Mouse (Mus musculus) ES-Bruce4 (cell line): Measurements from ENCODE around the gene Gm5475. TPM values are rescaled to one million over a fixed set of nuclear protein-coding genes. Genes with fewer than 3 reads are reported as not detected.

Experiments
- H3K27ac ChIP-seq: 2 replicates; pipeline ENCODE4 v1.5.1; 2012; ENCODE audit warnings: low read length, inconsistent platforms; ENCODE audit not compliant: insufficient read depth
- H3K27me3 ChIP-seq: 2 replicates; pipeline ENCODE4 v1.6.1; 2012; ENCODE audit warnings: mild to moderate bottlenecking, low read length, inconsistent platforms; ENCODE audit not compliant: control insufficient read depth, poor library complexity, insufficient read depth, severe bottlenecking
- H3K36me3 ChIP-seq: 2 replicates; pipeline ENCODE4 v1.6.1; 2012; ENCODE audit warnings: inconsistent platforms, mild to moderate bottlenecking, low read length, moderate library complexity; ENCODE audit not compliant: control insufficient read depth, poor library complexity, insufficient read depth, severe bottlenecking
- H3K4me1 ChIP-seq: one replicate; pipeline ENCODE4 v1.8.1; 2011; ENCODE audit warnings: low read length; ENCODE audit not compliant: control insufficient read depth, insufficient read depth
- H3K4me3 ChIP-seq: 2 replicates; pipeline ENCODE4 v1.5.1; 2011; ENCODE audit warnings: low read depth, mild to moderate bottlenecking, low read length
- H3K9ac ChIP-seq: 2 replicates; pipeline ENCODE4 v1.6.1; 2012; ENCODE audit warnings: low read depth, mild to moderate bottlenecking, inconsistent platforms; ENCODE audit not compliant: poor library complexity, severe bottlenecking
- H3K9me3 ChIP-seq: replicated peaks from 2 replicates; pipeline ENCODE4 v1.6.1; 2012; ENCODE audit warnings: mild to moderate bottlenecking, low read length, inconsistent platforms; ENCODE audit not compliant: control insufficient read depth, poor library complexity, insufficient read depth, severe bottlenecking
- CTCF ChIP-seq: IDR thresholded peaks from one replicate; pipeline ENCODE4 v1.8.1; 2011; ENCODE audit warnings: low read depth, low read length
- EP300 ChIP-seq: IDR thresholded peaks from 2 replicates; pipeline ENCODE4 v1.6.1; 2011; ENCODE audit warnings: low read depth, low read length; ENCODE audit not compliant: insufficient read depth
- POLR2A ChIP-seq: IDR thresholded peaks from one replicate; pipeline ENCODE4 v1.8.1; 2011; ENCODE audit warnings: low read length; ENCODE audit not compliant: insufficient read depth
- polyA plus RNA-seq: library from polyadenylated mRNA; stranded (reverse); fragments of >200 nt; gene quantifications from 2 replicates; pipeline ENCODE4 v1.2.4, GENCODE M21; 2011; ENCODE audit warnings: low read depth; ENCODE audit not compliant: missing spikeins, insufficient read depth, insufficient read length

Gene Gm5475
- polyA plus RNA-seq, 1 experiment: not detected

DNA sequence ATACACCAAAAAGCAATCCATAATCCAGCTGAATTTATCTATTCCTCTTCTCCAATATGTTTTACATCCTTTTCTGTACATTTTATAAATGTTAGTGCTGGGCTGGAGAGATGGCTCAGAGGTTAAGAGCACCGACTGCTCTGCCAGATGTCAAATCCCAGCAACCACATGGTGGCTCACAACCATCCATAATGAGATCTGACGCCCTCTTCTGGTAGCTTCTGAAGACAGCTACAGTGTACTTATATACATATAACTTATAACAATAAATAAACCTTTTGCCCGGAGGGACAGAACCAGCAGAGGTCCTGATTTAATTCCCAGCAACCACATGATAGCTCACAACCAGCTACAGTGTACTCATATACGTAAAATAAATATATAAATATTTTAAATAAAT lies 26.6 kb downstream of the Gm5475 start:
- Histone ChIP-seq H3K4me1 (no peaks in the 10 kb centered on the region), H3K4me3 (no peak overlapping the region), H3K27ac (no peak overlapping the region), H3K36me3 (no peaks in the 10 kb centered on the region), H3K9ac (no peak overlapping the region), H3K27me3 (no peaks in the 10 kb centered on the region), H3K9me3 (no peaks in the 10 kb centered on the region)
- TF ChIP-seq POLR2A (no peak), EP300 (no peak), CTCF (no peak)

DNA sequence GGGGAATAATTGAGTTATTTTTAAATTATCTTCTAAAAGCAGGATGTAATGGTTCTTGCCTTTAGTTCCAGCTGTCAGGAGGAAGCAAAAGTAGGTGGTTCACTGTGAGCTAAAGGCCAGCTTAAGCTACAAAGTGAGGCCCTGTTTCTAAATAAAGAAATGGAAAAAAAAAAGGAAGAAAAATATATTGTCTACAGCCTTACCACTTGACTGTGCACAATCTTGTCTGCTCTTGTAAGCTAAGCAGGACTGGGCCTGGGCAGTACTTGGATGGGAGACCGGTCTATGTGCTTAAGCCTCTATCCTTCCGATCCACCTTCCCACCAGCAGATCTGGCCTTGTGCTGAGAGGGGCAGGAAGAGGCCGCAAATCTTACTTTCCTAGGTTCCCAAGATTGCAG lies 27.5 kb downstream of the Gm5475 start:
- no peak overlapping the region for H3K27ac ChIP-seq

DNA sequence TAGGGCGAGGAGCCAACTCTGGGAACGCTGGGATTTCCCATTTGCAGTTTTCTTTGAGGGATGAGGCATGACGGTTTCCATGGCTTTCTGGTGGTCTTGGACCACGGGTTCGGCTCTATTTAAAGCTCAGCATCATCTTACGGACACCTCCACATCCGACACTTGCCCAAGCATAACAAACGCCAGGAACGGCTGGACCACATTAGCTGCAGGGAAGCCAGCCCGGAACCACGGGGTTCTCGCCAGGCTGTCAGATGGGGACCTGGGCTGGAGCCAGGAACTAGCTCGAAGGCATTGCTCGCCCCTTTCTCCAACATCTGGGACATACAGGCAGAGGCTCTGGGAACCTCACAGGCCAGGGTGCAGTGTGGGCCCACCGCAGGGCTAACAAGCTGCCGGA lies 29.3 kb downstream of the Gm5475 start:
- no peaks in the 10 kb centered on the region for H3K4me1 ChIP-seq
- H3K27ac ChIP-seq: no peak overlapping the region
- H3K36me3 ChIP-seq: no peaks in the 10 kb centered on the region
- no peak overlapping the region for H3K4me3 ChIP-seq
- TF ChIP-seq EP300 (no peak), CTCF (no peak), POLR2A (no peak)
- H3K9ac ChIP-seq: no peak overlapping the region
- no peaks in the 10 kb centered on the region for H3K27me3 ChIP-seq
- H3K9me3 ChIP-seq: no peaks in the 10 kb centered on the region

More for the DNA sequence above, 27.5 kb downstream of the Gm5475 start:
- TF ChIP-seq EP300: no peak
- no peak for TF ChIP-seq POLR2A
- TF ChIP-seq CTCF: no peak
- H3K9me3 ChIP-seq: no peaks in the 10 kb centered on the region
- no peaks in the 10 kb centered on the region for H3K27me3 ChIP-seq
- no peaks in the 10 kb centered on the region for H3K36me3 ChIP-seq
- H3K4me1 ChIP-seq: no peaks in the 10 kb centered on the region
- H3K9ac ChIP-seq: no peak overlapping the region
- H3K4me3 ChIP-seq: no peak overlapping the region

DNA sequence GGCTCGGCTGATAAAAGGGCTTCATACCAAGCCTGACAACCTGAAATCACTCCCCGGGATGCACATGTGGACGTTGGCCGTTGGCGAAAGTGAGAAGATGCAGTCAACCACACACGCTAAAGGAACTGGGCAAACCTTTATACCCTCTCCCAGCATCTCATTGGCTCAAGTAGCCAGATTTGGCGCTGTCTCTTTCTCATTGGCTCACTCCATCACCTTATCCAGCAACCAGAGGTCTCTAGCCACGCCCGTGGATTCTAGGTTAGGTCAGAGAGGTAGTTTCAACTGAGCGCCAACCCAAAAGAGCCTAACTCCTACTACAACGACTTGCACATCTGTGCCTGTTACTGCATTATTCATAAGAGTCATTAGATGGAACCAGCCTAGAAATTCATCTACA lies 30.5 kb downstream of the Gm5475 start:
- H3K27me3 ChIP-seq: no peaks in the 10 kb centered on the region
- no peak overlapping the region for H3K4me3 ChIP-seq
- no peak overlapping the region for H3K9ac ChIP-seq
- TF ChIP-seq POLR2A (no peak), CTCF (no peak), EP300 (no peak)
- H3K4me1 ChIP-seq: no peaks in the 10 kb centered on the region
- H3K36me3 ChIP-seq: no peaks in the 10 kb centered on the region
- no peaks in the 10 kb centered on the region for H3K9me3 ChIP-seq
- no peak overlapping the region for H3K27ac ChIP-seq

DNA sequence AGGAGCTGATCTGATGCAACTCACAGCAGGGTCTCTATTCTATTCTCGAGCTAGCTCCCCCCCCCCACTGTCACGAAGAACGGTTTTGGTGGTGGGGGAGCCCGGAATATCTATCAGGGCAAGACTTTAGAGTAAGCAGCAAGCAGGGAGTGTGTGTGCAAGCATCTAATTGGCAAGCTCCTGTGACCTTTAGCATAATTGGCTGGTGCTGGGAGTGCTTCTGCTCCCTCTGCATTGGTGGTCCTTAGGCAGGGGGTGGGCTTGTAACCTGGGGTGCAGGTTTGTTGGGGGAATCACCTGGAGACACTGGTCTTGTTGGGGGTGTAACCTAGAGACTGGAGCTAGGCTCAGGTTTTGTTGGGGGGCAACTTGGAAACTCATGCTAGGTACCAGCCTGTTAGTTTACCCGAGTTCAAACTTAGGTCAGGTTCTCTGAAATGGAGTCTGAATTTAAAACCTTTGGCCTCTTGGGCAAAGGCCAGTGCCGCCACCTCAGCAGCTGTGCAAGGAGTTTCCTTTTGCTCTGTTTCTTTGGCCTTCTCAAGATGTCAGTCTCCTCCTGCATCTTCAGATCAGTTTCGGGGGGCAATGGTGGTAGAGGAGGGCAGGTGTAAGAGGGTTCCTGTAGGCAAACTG lies 34.5 kb downstream of the Gm5475 start:
- TF ChIP-seq CTCF (no peak), POLR2A (no peak), EP300 (no peak)

DNA sequence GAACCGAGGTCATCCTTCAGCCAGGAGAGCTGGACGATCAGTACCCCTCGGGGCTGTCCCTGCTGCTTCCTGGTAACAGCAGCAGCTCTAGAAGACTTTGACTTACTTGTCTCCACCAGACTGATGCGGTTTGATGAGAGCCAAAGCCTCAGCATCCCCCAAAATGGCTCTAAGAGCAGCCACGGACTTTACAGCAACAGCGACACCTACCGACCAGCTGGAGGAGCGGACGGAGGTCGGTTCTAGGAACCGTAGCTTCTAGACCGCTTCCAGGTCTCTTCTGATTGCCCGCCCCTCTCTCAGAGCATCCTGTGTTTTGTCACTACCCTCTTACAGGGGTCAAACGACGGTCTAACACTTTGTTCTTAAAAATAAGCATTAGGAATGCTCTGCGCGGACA lies 35.4 kb downstream of the Gm5475 start:
- Histone ChIP-seq H3K4me1 (peaks cover 1% of the 10 kb centered on the region), H3K9me3 (no peaks in the 10 kb centered on the region), H3K9ac (no peak overlapping the region), H3K27me3 (no peaks in the 10 kb centered on the region), H3K27ac (no peak overlapping the region), H3K36me3 (no peaks in the 10 kb centered on the region), H3K4me3 (no peak overlapping the region)
- no peak for TF ChIP-seq EP300
- peak; percentile 95 for TF ChIP-seq CTCF
- TF ChIP-seq POLR2A: no peak

More for the DNA sequence above, 34.5 kb downstream of the Gm5475 start:
- no peaks in the 10 kb centered on the region for H3K27me3 ChIP-seq
- no peak overlapping the region for H3K4me3 ChIP-seq
- H3K36me3 ChIP-seq: no peaks in the 10 kb centered on the region
- peaks cover 1% of the 10 kb centered on the region for H3K4me1 ChIP-seq
- H3K9ac ChIP-seq: no peak overlapping the region
- H3K9me3 ChIP-seq: no peaks in the 10 kb centered on the region
- H3K27ac ChIP-seq: no peak overlapping the region
